Mouse (Mus musculus) T-cell, adult 66 days (primary cell): ENCODE results near the gene Rps8. TPM values are rescaled to one million over a fixed set of nuclear protein-coding genes. Genes with fewer than 3 reads are reported as not detected.

ENCODE experiments used
- total RNA-seq, 2 experiments: library from RNA; stranded (reverse); gene quantifications; 3 replicates in 1 of 2; 4 replicates in 1 of 2; pipeline ENCODE4 v1.2.4; 2023

Rps8 gene
- 1,000 to 10,000 TPM; 2,977 to 3,023 TPM for total RNA-seq

GRCm38 (mm10) chr4:117155792-117156355, at the start of gene Rps8:
Rps8 (minus strand) TSS chr4:117156243.

GRCm38 (mm10) chr4:117181863-117182758, 26.1 kb upstream of the Rps8 start, which contains the start of gene Kif2c:
Kif2c (minus strand) TSS chr4:117182639.

GRCm38 (mm10) chr4:117133817-117134600, 22.0 kb downstream of the Rps8 start, which contains the start of gene Plk3:
Plk3 (minus strand) TSS chr4:117133963.

GRCm38 (mm10) chr4:117126675-117127290, 29.3 kb downstream of the Rps8 start, which contains the start of gene Tctex1d4:
Tctex1d4 (plus strand) TSS chr4:117126794.

GRCm38 (mm10) chr4:117125348-117125909, 30.6 kb downstream of the Rps8 start, which contains the start of gene Btbd19:
Btbd19 (minus strand) TSS chr4:117125725.

Other genes with a start within 250 kb of the Rps8 start
- 10 to 100 TPM; 59.0 to 60.5 TPM for gene Urod, start 161.8 kb downstream of the Rps8 start, total RNA-seq
- gene Hectd3, start 160.9 kb downstream of the Rps8 start, total RNA-seq = 10 to 100 TPM; 42.2 to 52.6 TPM
- gene Eif2b3, start 136.8 kb downstream of the Rps8 start, total RNA-seq = 10 to 100 TPM; 25.4 to 27.5 TPM
- under 1 TPM in 1 of 2 experiments, not detected in 1; 0.12 TPM for gene Ptch2, start 60.2 kb downstream of the Rps8 start, total RNA-seq
- gene Btbd19, start 30.5 kb downstream of the Rps8 start, total RNA-seq = 10 to 100 TPM; 28.6 to 36.8 TPM
- not detected for gene Tctex1d4, start 29.4 kb downstream of the Rps8 start, total RNA-seq
- 10 to 100 TPM; 41.5 to 51.3 TPM for gene Plk3, start 22.3 kb downstream of the Rps8 start, total RNA-seq
- gene Kif2c, start 26.4 kb upstream of the Rps8 start, total RNA-seq = 1 to 10 TPM in 1 of 2 experiments, under 1 TPM in 1; 0.71 to 2.8 TPM
- gene Tmem53, start 95.7 kb upstream of the Rps8 start, total RNA-seq = not detected
- not detected for gene Armh1, start 95.9 kb upstream of the Rps8 start, total RNA-seq